Mouse (Mus musculus): ENCODE results near the gene Mfsd2b.

Mfsd2b gene

DNA sequence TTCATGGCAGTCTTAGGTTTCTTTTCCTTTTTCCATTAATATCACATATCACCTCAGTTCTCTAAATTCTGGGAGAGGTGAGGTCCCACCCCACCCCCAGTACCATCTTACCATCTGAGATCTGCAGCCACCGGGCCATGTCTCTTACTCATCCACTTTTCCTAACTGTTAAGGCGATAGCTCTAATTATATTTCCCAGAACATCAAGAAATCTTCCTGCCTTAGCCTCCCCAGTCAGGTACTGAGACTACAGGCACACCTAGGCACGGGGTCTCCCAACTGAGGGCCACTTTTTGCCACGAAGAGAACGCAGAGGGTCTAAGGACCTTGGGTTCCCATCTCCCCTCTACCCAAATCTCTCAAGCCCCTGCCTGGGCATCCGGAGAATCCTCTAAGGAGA, 628 bp downstream of the Mfsd2b start:
- DNase-seq (ENCODE audit: low spot score in 2 of 2), result no peak

DNA sequence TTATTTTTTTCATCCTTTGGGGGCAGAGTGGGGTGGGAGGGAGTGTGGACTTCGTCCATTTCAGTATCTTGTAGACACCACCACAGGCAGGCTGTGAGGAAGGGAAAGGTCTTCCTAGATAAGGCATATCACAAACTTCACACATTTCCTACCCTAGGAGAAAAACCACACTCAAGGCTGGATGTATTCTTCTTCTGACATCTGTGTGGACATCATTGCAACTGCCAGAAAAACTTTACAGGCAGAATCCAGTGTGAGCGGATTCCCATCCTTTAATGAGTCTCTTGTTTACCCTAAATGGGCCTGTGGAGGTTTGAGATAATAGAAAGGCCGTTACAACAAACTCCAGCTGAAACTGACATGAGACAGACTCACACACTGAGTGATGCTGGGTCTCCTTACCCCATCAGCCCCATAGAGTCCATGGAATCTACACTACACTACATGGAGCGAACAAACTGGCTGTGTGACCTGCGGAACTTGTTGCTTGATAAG, 1.1 kb downstream of the Mfsd2b start:
- no peak for DNase-seq (ENCODE audit: low spot score in 2 of 2)

DNA sequence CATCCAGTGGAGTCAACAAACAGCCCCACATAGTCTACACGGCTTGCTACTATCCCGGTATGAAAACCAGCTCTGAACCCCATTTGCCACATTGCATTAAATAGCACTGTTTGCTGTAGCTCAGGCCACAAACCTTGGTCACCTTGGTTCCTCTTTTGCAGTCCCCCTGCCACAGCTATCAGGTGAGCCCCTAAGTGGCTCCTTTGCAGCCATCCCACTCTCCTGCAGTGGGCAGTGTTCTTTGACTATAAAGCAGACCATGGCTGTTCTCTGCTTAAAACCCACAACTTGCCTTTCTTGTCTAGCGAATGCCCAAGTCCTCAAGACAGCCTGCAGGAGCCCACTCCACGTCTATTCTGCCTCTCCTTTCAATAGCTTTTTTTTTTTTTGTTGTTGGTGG, 1.9 kb downstream of the Mfsd2b start:
- no peak for DNase-seq (ENCODE audit: low spot score in 2 of 2)

DNA sequence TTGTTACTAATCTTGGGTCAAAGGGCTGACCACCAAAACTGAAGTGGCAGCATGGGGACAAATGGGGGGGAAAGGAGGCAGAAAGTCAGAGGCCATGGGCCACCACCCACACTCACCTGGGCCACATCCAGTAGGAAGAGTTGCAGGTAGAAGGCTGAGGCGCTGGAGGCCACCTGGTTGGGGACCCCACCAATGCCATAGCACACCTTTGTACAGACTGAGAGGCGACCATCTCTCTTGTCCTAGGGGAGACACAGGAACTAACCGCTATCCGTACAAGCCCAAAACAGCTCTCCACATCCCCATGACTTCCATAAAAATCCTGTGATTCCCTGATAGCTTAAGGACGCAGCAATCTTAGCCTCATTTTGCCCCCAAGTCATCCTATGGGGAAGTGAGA, 2.9 kb downstream of the Mfsd2b start:
- no peak for DNase-seq (ENCODE audit: low spot score in 2 of 2)

DNA sequence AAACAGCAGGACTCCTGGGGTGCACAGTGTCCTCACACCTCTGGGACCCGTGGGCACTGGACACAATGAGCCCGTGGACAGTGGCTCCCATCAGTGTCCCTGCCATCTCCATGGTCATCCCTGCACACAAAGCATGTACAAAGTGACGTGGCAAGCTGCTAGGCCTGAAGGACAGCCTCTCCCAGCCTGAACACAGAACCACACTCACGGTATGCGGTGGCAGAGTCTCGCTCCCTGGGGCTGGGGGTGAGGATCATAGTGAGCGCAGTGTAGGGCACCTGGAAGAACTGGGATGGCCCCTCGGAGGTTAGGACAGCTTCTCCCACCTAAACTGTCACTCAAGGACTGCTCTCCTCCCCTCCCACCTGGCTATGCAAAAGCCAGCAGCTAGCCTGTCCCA, 5.2 kb downstream of the Mfsd2b start:
- DNase-seq (ENCODE audit: low spot score in 2 of 2), result no peak

DNA sequence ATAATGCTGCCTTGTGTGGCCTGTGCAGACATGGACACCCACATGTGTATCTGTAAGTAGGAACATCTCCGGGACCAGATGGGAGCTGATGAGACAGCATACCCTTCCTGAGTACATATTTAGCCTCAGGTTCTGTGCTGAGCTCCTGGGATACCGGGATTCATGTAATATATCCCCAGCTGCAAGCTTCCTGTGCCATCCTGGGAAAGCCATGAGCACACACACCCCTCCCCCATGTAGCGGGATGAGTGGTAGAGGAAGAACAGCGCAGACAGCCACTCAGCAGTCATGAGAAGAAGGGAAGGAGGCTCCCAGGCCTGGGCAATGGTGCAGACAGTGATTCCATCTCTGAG, 9.8 kb downstream of the Mfsd2b start:
- peak; percentile 53 to 54 for DNase-seq (ENCODE audit: low spot score in 2 of 2)

DNA sequence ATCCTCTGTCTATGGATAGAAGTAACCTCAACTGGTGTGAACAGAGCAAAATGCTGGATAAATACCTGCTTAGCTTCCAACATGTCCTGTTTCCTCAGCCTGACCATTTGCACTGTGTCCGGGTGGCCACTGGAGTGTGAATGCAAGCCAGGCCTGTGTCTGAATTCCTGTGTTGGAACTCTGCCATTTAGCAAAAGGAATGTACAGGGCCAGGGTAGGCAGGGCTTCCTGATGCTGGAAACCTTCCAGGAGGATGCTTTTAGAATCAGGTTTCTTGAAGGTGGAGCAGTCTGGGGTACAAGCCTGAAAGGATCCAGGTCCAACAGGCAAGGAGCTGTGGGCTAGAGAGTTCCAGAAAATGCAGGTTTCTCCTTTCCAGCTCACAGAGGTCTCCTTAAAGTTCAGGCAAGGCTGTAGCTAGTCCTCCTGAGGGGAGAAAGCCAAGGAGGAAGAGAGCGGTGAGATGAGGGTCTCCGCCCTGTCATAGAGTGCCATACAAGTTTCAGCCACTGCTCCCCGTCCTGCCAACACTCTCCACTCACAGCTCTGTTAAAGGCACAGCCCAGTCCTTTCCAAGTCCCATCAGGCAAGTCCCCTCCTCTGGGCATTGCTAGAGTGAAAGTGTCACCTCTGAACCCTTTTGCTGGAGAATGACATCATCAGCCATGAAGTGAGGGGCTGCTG, 10.4 kb downstream of the Mfsd2b start:
- no peak for DNase-seq (ENCODE audit: low spot score in 2 of 2)

DNA sequence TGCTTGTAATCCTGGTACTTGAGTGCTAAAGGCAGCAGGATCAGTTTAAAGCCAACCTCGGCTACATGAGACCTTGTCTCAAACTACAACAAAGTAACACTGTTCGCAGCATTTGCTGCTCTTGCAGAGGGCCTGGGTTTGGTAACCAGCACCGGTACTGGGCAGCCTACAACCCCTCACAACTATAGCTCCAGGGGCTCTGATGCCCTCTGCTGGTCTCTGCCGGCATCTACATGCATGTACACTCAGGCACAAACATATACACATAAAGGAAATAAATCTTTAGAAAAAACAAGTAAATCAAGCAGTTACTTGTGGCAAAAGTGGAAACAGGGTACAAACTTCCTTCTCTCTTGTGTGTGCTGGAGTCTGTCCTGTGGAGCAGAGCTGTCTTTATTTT, 11.5 kb downstream of the Mfsd2b start:
- no peak for DNase-seq (ENCODE audit: low spot score in 2 of 2)

DNA sequence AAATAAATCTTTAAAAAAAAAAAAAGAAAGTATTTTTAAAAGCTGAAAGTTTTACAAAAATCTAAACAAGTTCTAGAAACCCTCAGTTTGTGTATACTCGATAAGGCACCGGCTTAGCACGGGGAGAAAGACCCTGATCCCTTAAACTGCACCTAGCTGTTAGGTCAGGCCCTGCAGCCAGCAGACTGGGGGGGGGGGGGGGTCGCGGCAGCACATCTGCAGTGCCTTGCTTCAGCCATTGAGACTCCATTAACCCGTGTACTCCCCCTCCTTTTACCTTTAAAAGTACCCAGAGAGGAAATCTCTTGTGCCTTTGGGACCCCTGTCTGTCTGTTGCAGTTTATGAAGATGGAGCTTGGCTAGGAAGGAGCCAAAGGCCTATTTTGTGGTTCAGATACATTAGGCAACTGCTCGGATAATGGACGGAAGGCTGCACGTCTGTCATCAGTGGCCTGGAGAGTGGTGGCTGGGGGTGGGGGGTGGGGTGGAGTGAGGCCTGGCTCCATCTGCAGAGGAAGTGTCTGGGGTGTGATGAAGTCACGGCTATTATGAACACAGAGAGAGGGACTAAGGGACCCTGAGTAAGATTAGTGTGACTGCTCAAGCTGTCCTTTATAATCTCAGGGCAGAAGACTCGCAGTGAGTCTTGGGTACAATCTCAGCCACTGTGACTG, 14.8 kb downstream of the Mfsd2b start:
- no peak for DNase-seq (ENCODE audit: low spot score in 2 of 2)

DNA sequence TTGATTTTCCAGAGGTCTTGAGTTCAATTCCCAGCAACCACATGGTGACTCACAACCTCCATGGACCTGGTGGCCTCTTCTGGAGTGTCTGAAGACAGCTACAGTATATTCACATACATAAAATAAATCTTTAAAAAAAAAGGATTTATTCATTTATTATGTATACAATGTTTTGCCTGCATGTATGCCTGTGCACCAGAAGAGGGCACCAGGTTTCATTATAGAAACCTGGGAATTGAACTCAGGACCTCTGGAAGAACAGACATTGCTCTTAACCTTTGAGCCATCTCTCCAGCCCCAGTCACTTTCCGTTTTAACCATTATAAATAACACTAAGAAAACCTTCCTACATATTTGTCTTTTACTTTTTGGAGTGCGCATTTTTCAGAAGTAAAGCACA, 17.3 kb downstream of the Mfsd2b start:
- DNase-seq (ENCODE audit: low spot score in 2 of 2), result no peak

DNA sequence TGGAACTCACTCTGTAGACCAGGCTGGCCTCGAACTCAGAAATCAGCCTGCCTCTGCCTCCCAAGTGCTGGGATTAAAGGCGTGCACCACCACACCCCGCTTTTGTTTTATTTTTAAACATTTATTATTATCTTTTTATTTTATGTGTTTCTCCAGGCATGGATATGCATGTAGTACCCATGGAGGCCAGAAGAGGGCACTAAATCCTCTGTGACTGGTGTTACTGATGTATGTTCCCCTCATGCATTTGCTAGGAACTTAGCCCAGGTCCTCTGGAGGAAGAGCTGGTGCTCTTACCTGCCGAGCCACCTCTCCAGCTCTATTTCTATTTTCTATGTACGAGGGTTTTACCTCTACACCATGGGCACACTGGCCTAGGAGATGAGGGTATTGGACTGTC, 18.0 kb downstream of the Mfsd2b start:
- no peak for DNase-seq (ENCODE audit: low spot score in 2 of 2)

DNA sequence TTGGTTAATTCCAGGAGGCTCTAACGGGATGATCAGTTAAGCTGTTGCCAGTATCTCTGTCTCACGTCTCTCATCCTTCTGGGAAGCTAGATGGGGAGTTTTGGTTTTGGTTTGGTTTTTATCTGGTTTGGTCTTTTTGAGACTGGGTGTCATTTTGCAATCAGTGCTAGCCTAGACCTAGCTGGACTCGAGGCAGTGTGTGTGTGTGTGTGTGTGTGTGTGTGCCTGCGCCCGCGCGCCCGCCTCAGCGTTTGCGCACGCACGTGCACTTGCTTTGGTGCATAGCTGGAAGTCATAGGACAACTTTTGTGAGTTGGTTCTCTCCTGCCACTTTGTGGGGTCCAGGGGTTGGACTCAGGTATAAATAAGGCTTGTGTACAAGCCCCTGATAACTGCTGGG, 30.4 kb downstream of the Mfsd2b start:
- DNase-seq (ENCODE audit: low spot score in 2 of 2), result peak; percentile 43 to 49

DNA sequence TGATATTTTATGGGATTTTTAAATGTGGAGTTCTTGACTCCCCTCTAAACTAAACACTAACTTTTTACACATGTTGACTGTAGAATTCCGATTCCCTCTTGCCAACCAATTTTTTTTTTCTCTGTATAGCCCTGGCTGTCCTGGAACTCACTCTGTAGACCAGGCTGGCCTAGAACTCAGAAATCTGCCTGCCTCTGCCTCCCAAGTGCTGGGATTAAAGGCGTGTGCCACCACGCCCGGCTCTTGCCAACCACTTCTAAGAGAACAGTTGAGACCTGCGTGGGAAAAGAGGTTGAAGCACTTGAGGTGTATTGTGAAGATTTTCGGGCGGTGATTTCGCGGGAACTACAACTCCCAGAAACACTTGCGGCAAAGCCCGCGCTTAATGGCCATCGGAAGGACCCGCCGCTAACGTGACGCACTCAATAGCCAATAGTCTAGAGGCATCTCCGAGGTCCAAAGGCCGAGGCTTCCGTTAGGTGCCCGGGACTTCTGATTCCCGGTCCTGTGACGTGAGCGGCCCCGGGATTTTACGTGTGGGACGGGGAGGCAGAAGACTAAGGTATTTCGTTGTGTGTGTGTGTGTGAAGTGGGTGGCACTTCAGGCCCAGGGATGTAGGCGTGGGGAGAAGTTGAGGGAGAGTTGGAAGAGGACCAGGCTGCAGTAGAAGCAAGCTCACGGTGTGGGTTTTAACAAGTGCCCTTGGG, 31.1 kb downstream of the Mfsd2b start, which contains the start of gene Wdcp:
Gene Wdcp, plus strand, starts transcription at position 414 of the 708 bp plus-strand sequence.
- DNase-seq (ENCODE audit: low spot score in 2 of 2), result peak; percentile 95 to 97

DNA sequence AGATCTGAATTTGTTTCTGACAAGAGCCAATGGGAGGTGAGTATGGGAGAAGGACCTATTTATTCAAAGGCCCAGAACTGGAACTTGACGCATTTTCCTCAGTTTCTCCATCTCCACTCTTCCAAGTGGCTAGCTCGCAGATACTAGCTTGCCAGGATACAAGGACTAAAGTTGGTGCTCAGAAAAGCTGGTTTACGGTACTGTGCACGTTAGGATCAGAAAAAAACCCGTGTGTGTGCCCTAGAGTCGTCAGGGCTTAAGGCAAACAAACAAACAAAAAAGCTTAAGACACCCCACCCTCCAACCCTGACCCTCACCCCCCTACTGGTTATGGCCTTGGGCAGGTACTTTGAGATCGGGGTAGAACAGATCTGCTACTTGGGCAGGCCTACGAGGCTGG, 31.7 kb downstream of the Mfsd2b start:
- no peak for DNase-seq (ENCODE audit: low spot score in 2 of 2)

DNA sequence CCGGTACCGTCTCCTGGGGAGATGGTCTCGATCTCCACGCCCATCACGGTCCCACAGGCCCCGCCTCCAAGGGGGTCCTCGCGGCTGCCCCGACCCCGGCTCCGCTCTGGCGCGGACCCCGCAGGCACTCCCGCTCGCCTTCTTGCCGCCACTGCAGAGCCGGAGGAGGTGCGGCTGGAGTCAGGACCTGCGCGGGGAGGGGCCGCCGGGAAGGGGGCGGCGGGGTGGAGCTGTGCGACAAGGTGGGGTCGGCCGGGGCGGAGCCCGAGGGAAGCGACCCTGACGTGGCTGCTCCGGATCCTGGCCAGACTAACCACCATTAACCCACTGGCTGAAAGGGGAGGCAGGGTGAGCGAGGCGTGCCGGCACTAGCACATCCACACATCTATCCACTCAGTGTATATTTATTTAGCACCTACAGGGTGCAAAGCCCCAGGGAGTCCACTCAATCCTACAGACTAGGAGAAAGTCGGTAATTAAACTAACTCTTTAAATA, 32.7 kb downstream of the Mfsd2b start, which contains the start of gene Fkbp1b:
Gene Fkbp1b, minus strand, starts transcription at position 200 of the 496 bp plus-strand sequence.
- DNase-seq (ENCODE audit: low spot score in 2 of 2), result peak; percentile 69 to 70

DNA sequence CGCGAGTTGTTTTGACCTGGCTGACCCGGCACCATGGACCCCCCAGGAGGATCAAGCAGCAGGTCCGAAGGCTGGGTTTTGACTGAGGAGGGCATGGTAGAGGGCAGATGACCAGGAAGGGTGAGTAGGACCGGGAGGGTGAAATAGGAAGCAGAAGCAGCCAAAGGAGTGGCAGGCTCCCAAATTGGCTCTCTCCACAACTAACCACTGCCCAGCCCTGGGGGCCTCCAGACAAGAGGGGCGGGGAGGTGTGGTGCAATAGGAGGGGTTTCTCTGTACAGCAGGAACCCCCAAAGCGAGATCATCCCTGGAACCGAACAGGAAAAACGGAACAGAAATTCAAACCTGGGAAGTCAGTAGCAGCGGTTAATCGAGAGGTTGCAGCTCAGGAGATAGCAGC, 33.4 kb downstream of the Mfsd2b start:
- peak; percentile 45 to 50 for DNase-seq (ENCODE audit: low spot score in 2 of 2)

DNA sequence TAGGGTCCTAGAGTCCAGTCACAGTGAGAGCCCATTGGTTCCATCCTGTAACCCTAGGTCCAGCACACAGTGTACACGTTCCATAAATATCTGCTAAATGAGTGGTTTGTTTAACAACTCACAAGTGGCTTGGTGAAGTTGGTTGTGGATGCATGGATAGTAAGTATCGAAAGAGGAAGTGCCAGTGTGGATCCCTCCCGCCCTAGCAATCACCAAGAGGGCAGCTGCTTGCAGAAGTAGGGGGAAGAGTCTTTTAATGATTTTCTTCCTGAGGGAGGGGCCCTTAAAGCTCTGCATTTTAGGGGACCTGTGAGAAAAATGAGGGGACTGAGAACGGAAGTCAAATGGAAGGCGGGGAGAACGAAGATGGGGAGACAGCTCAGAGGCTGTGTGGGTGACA, 34.1 kb downstream of the Mfsd2b start:
- no peak for DNase-seq (ENCODE audit: low spot score in 2 of 2)

DNA sequence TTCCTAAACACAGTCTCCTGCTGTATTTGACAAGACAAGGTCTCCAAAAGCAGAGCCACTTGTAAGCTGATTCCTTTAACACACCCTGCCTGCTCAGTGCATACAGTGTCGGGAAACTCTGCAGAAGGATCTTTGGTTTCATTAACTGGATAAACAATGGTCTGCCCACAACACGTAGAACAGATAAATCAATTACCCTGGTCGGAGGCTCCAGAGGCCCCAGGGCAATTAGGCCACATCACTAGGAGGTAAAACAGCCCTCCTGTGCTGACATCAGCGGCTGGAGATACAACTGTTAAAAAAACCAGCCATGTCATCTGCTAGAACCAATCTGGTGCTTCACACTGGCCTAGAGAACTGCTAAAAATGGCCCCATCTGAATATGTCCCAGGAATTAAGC, 37.2 kb downstream of the Mfsd2b start:
- DNase-seq (ENCODE audit: low spot score in 2 of 2), result peak in 1 of 2 experiments; percentile 62

DNA sequence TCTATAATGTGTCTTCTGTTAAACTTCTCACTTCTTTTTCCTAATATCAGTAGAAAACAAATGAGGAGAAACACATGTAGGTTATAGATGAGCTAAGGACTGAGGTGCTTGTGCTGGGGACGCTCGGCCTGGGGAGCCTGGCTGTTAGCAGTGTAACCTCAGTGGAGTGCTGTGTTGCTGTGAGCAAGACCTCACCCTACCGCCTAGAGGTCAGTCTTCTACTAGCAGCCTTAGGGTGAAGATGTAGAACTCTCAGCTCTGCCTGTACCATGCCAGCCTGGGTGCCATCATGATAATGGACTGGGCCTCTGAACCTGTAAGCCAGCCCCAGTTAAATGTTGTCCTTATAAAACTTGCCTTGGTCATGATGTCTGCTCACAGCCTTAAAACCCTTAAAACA, 46.9 kb downstream of the Mfsd2b start:
- no peak for DNase-seq (ENCODE audit: low spot score in 2 of 2)

DNA sequence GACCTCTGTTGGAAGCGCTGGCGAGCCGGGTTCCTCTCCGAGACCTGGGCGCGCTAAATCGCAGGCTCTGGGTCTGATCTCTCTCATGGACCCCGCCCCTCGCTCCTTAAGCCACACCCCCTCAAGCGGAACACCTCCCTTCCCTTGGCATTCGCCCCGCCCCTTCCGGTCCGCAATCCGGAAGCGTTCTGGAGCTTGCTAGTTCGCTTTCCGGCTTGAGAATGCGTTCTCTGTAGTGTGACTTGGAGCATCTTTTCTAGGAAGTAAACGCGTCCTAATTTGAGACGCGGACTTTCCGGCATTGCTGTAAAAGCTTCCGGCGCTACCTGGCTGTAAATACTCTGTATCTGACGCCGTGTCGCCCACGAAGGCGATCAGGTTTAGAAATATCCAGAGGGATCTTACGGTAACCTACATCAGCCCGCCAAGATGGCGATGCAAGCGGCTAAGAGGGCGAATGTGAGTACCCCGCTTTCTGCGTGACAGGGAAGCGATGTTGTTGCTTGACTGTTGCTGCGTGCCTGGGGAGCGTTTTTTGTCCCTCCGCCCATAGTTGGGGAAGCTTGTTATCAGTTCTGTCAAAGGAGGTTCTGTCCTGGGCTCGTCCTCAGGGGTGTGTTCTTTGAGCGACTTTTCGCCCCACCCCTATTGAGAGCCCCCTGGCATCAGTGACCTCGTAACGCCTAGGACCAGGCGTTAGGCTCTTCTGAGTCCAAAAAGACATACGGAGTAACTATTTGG, 56.6 kb downstream of the Mfsd2b start, which contains the start of gene Sf3b6:
Gene Sf3b6, plus strand, starts transcription at position 184 of the 741 bp plus-strand sequence.
- peak; percentile 98 to 99 for DNase-seq (ENCODE audit: low spot score in 2 of 2)

DNA sequence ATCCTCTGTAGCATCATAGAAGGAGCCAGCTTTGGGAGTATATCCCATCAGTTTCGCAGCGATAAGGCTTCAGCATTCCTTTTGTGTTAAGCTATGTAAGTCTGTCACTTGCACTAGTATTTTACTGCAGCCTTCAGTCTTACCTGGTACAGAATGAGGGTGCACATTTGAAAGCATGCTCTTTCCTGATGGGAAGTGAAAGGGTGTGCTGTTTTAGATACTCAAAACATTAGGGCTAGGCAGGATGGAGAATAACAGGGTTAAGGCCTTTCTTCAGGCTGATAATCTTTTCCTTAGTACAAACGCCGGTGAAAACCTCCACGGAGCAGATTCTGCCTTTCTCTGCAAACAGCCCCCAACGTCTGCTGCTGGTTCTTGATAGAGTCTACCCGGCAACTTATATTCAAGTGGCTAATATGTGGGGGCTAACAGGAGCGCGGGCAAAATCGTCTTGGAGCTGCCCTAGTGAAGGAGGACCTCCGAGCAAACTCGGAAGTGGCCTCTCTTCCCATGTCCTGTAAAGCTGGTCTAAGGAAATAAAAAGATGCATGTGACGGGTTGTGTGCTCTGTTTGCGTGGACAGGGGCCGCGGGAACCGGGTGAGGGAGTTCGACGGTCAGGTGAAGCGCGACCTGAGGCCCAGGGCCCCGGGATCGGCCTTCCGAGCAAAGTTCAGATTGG, 57.3 kb downstream of the Mfsd2b start:
- DNase-seq (ENCODE audit: low spot score in 2 of 2), result no peak

Data from right cerebral cortex, postnatal 10 days (tissue).